Mouse (Mus musculus) G1E (cell line): ENCODE measurements around the gene Relch. TPM values are rescaled to one million over a fixed set of nuclear protein-coding genes. Genes with fewer than 3 reads are reported as not detected.

ENCODE experiments used
- ATAC-seq: 2 replicates; pipeline ENCODE4 v1.8.0; 2016; ENCODE audit warnings: mild to moderate bottlenecking; ENCODE audit not compliant: insufficient number of reproducible peaks, poor library complexity, low FRiP score, severe bottlenecking; ENCODE audit errors: extremely low read depth
- DNase-seq: peaks from one replicate; pipeline ENCODE4 v3.0.0; 2012; ENCODE audit warnings: low spot score
- H3K27me3 ChIP-seq: 2 replicates; pipeline ENCODE4 v1.6.1; 2012; ENCODE audit warnings: mild to moderate bottlenecking, low read length, inconsistent platforms; ENCODE audit not compliant: insufficient read depth
- H3K36me3 ChIP-seq: replicated peaks from 2 replicates; pipeline ENCODE3; 2012; ENCODE audit warnings: mild to moderate bottlenecking, inconsistent platforms
- H3K4me1 ChIP-seq: 2 replicates; pipeline ENCODE4 v1.6.1; 2012; ENCODE audit warnings: low read depth, low read length, inconsistent platforms, mixed read lengths; ENCODE audit not compliant: insufficient read depth
- H3K4me3 ChIP-seq: 2 replicates; pipeline ENCODE4 v1.5.1; 2012; ENCODE audit warnings: low read depth, mild to moderate bottlenecking, inconsistent platforms, low read length, moderate library complexity, mixed read lengths
- H3K9me3 ChIP-seq: replicated peaks from 2 replicates; pipeline ENCODE4 v1.6.1; 2012; ENCODE audit warnings: inconsistent platforms
- CTCF ChIP-seq: IDR thresholded peaks from 2 replicates; pipeline ENCODE4 v1.5.1; 2012; ENCODE audit warnings: low read depth, low read length, inconsistent platforms, mixed read lengths
- GATA1 ChIP-seq: IDR thresholded peaks from 2 replicates; pipeline ENCODE4 v1.6.1; 2012; ENCODE audit warnings: borderline replicate concordance, low read length, inconsistent platforms, mixed read lengths
- GATA2 ChIP-seq: IDR thresholded peaks from 2 replicates; pipeline ENCODE4 v1.6.1; 2012; ENCODE audit warnings: low read depth, low read length, inconsistent platforms, borderline replicate concordance
- POLR2AphosphoS5 ChIP-seq: IDR thresholded peaks from 2 replicates; pipeline ENCODE4 v1.6.1; 2012; ENCODE audit warnings: low read depth, low read length, inconsistent platforms; ENCODE audit not compliant: insufficient replicate concordance
- TAL1 ChIP-seq: conservative IDR thresholded peaks from 2 replicates; pipeline ENCODE4 v1.6.1; 2012; ENCODE audit warnings: low read depth, low read length, inconsistent platforms, mixed read lengths
- polyA plus RNA-seq: library from polyadenylated mRNA; stranded (reverse); fragments of >175 nt; gene quantifications from 2 replicates; pipeline ENCODE4 v1.2.3, GENCODE M21; 2012
- total RNA-seq, 2 experiments: library from RNA; stranded (forward) in 1 of 2; stranded (reverse) in 1 of 2; fragments of 200-1000 nt in 1 of 2; fragments of >200 nt in 1 of 2; fragmentation: Nextera tagmentation in 1 of 2; gene quantifications; 2 replicates each; pipeline ENCODE4 v1.2.3; 2014 to 2017

The Relch gene
- total and polyA plus RNA-seq, 3 experiments, result 40.8 to 83.2 (median 76.6) TPM

- Histone ChIP-seq H3K4me3 (no peak overlapping the region), H3K36me3 (no peaks in the 10 kb centered on the region), H3K27me3 (no peaks in the 10 kb centered on the region), H3K9me3 (0 out of 2 replicates have a peak, but pooled peaks cover 2% of the 10 kb centered on the region), H3K4me1 (no peaks in the 10 kb centered on the region)
- TF ChIP-seq TAL1, result no peak
- no peak for TF ChIP-seq POLR2AphosphoS5
- TF ChIP-seq GATA1, result no peak
- no peak for TF ChIP-seq CTCF
- TF ChIP-seq GATA2, result no peak
- no peak for DNase-seq
- ATAC-seq, result no peak
Observed at GRCm38 (mm10) chr1:105785146-105785545, 121.5 kb downstream of the Relch start.

- DNase-seq, result no peak
Observed at GRCm38 (mm10) chr1:105786731-105787357, 123.2 kb downstream of the Relch start.

GRCm38 (mm10) chr1:105790103-105790502 lies 126.4 kb downstream of the Relch start:
- no peak overlapping the region for H3K4me3 ChIP-seq
- ATAC-seq (no peak), DNase-seq (no peak)
- TF ChIP-seq GATA1, result no peak
- no peaks in the 10 kb centered on the region for H3K27me3 ChIP-seq
- H3K4me1 ChIP-seq, result no peaks in the 10 kb centered on the region
- no peaks in the 10 kb centered on the region for H3K36me3 ChIP-seq
- H3K9me3 ChIP-seq, result no peaks in the 10 kb centered on the region

More at GRCm38 (mm10) chr1:105786731-105787357, 123.2 kb downstream of the Relch start:
- no peaks in the 10 kb centered on the region for H3K27me3 ChIP-seq
- TF ChIP-seq CTCF (no peak), POLR2AphosphoS5 (no peak), GATA1 (no peak), GATA2 (no peak), TAL1 (no peak)
- no peak overlapping the region for H3K4me3 ChIP-seq
- H3K9me3 ChIP-seq, result no peaks in the 10 kb centered on the region
- H3K4me1 ChIP-seq, result no peaks in the 10 kb centered on the region
- ATAC-seq, result no peak
- no peaks in the 10 kb centered on the region for H3K36me3 ChIP-seq

- H3K9me3 ChIP-seq, result no peaks in the 10 kb centered on the region
- DNase-seq, result no peak
- H3K27me3 ChIP-seq, result peaks cover 5% of the 10 kb centered on the region; the same call in 1 of the 2 replicates
- no peaks in the 10 kb centered on the region for H3K36me3 ChIP-seq
- no peak for ATAC-seq
- H3K4me3 ChIP-seq, result no peak overlapping the region
- no peaks in the 10 kb centered on the region for H3K4me1 ChIP-seq
- TF ChIP-seq CTCF (no peak), POLR2AphosphoS5 (no peak), GATA1 (no peak), GATA2 (no peak), TAL1 (no peak)
Observed at GRCm38 (mm10) chr1:105794670-105795069, 131.0 kb downstream of the Relch start.

- Histone ChIP-seq H3K36me3 (no peaks in the 10 kb centered on the region), H3K4me1 (0 out of 2 replicates have a peak, but pooled peaks cover 2% of the 10 kb centered on the region), H3K4me3 (no peak overlapping the region), H3K9me3 (no peaks in the 10 kb centered on the region), H3K27me3 (peaks cover 5% of the 10 kb centered on the region; the same call in 1 of the 2 replicates)
- ATAC-seq (no peak), DNase-seq (no peak)
- no peak for TF ChIP-seq TAL1
- TF ChIP-seq GATA2, result no peak
- TF ChIP-seq POLR2AphosphoS5, result no peak
- no peak for TF ChIP-seq GATA1
- TF ChIP-seq CTCF, result no peak
Observed at GRCm38 (mm10) chr1:105795705-105796104, 132.0 kb downstream of the Relch start.

GRCm38 (mm10) chr1:105800570-105800969 lies 136.9 kb downstream of the Relch start:
- no peak for TF ChIP-seq POLR2AphosphoS5
- TF ChIP-seq TAL1, result no peak
- no peak for TF ChIP-seq GATA2
- TF ChIP-seq GATA1, result no peak
- TF ChIP-seq CTCF, result no peak
- Histone ChIP-seq H3K4me3 (no peak overlapping the region), H3K4me1 (0 out of 2 replicates have a peak, but pooled peaks cover 2% of the 10 kb centered on the region), H3K9me3 (no peaks in the 10 kb centered on the region), H3K36me3 (no peaks in the 10 kb centered on the region), H3K27me3 (peaks cover 5% of the 10 kb centered on the region; the same call in 1 of the 2 replicates)
- ATAC-seq (no peak), DNase-seq (no peak)

GRCm38 (mm10) chr1:105801252-105801651 lies 137.6 kb downstream of the Relch start:
- Histone ChIP-seq H3K4me1 (0 out of 2 replicates have a peak, but pooled peaks cover 2% of the 10 kb centered on the region), H3K36me3 (no peaks in the 10 kb centered on the region), H3K9me3 (no peaks in the 10 kb centered on the region), H3K4me3 (no peak overlapping the region), H3K27me3 (peaks cover 5% of the 10 kb centered on the region; the same call in 1 of the 2 replicates)
- TF ChIP-seq POLR2AphosphoS5, result no peak
- no peak for TF ChIP-seq GATA2
- no peak for TF ChIP-seq GATA1
- TF ChIP-seq TAL1, result no peak
- no peak for TF ChIP-seq CTCF
- DNase-seq, result no peak
- no peak for ATAC-seq
